Mouse (Mus musculus): ENCODE data around the gene Cd2ap. TPM values are rescaled to one million over a fixed set of nuclear protein-coding genes. Genes with fewer than 3 reads are reported as not detected.

Cd2ap gene
- polyA plus RNA-seq, 1 experiment, result 14.1 TPM

DNA sequence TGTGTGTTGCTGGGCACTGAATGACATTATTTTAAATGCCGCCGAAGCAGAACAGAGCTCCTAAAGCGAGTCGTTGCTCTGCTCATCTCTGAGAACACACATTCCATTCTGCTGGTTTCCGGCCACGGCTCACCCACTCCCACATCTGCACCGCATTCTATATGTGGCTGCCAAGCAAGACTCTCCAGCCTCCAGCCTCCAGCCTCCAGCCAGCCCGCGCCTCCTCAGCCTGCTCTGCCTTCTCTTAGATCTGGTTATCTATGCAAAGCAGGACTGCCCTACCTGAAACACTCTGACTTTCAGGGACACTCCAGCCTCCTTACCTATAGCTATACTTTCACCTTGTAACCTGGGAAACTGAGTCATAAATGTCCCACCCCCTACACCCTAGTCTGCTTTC lies 6.8 kb upstream of the Cd2ap start:
- Histone ChIP-seq H3K4me3 (ENCODE audit: insufficient read depth, low read depth, low read length) (no peak overlapping the region), H3K27ac (replicated peaks; ENCODE audit: low read depth, low read length) (no peak overlapping the region; the same call in 1 of the 2 replicates), H3K4me1 (ENCODE audit: control insufficient read depth, insufficient read depth, insufficient read length, low read length) (no peaks in the 10 kb centered on the region)

DNA sequence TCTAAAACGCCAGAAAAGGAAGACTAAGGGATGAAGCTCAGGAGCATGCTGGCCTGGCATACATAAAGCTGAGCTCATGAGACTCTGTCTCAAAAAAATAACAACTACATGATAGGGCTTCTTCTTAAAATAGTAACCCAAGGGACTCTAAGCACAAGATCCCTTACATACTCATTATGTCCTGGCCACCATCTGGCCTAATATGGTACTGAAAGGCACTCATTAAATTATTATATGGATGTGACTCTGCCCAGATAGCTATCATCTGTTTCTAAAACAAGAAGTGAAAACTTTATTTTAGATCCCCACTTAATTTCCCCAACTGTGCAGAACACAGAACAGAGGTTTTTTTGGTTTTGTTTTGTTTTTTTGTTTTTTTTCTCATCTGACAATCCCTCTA lies 6.4 kb upstream of the Cd2ap start:
- Histone ChIP-seq H3K27ac (replicated peaks; ENCODE audit: low read depth, low read length) (no peak overlapping the region; the same call in 1 of the 2 replicates), H3K4me1 (ENCODE audit: control insufficient read depth, insufficient read depth, insufficient read length, low read length) (no peaks in the 10 kb centered on the region), H3K4me3 (ENCODE audit: insufficient read depth, low read depth, low read length) (no peak overlapping the region)

DNA sequence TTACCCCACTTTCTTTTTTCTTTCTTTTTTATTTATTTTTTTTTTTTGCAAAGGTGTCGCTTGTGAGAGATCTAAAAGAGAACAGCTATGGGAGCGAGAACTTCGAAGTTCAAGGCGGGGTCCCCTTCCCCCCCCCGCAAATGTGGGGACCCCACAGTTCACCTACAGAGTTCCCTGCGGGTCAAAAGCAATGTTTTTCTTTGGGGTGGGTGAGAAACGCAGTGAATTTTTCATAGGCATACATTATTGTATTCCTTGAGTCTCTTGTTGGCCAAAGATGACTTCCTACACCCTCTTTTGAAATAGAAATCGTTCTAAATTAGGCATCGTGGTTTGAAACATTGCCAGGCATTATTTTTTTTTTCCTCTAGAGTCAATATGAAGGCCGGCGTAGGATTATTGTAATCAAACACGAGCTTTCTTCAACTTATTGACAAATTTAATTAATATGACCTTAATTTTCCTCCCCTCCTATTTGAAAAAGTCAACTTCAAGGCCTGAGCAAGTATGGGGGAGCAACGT lies 500 bp upstream of the Cd2ap start:
- Histone ChIP-seq H3K27ac (replicated peaks; ENCODE audit: low read depth, low read length) (no peak overlapping the region), H3K4me3 (ENCODE audit: insufficient read depth, low read depth, low read length) (peak overlapping the region; percentile 91), H3K4me1 (ENCODE audit: control insufficient read depth, insufficient read depth, insufficient read length, low read length) (peaks cover 3% of the 10 kb centered on the region; the same call in 1 of the 2 replicates)

DNA sequence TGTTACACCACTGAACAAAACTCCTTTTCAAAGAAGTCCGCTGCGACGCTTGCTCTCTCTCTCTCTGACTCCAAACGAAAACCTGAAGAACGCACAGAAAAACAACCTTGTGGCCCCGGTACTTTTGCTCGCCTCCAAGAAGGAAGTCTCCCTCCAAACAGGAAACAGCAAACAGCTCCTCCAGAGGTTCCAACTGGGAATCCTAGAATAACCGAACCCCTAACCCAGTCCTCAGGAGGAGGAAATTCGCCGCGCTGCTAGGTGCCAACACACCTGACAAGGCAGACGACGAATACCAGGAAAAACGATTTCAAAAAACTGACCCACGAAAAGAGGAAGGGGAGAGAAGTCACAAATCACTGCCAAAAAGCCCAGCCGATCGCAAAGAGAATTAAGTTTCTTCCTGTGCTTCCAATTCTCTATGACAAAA lies 879 bp downstream of the Cd2ap start:
- Histone ChIP-seq H3K27ac (replicated peaks; ENCODE audit: low read depth, low read length) (peak overlapping the region; percentile 35), H3K4me1 (ENCODE audit: control insufficient read depth, insufficient read depth, insufficient read length, low read length) (peaks cover 5% of the 10 kb centered on the region), H3K4me3 (ENCODE audit: insufficient read depth, low read depth, low read length) (peak overlapping the region; percentile 91)

DNA sequence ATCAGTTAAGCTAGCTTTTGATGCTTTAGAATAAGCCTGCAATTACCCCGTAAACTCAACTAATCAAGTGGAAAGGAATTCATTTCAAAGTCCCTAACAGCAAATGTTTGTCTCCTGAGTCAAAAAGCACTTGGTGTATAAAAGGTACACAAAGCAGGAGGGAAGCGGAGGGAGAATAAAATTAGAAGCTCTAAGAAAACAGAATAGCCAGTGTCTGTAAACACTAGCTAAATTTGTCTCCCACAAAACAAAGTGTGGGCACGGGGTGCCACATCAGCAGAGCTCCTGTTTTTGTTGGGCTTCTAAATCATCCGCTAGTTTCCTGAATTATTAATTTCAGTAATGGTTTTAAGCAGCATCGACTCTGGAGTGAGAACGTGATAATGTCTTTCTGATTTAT lies 1.4 kb downstream of the Cd2ap start:
- Histone ChIP-seq H3K27ac (replicated peaks; ENCODE audit: low read depth, low read length) (no peak overlapping the region), H3K4me3 (ENCODE audit: insufficient read depth, low read depth, low read length) (peak overlapping the region; percentile 40)

DNA sequence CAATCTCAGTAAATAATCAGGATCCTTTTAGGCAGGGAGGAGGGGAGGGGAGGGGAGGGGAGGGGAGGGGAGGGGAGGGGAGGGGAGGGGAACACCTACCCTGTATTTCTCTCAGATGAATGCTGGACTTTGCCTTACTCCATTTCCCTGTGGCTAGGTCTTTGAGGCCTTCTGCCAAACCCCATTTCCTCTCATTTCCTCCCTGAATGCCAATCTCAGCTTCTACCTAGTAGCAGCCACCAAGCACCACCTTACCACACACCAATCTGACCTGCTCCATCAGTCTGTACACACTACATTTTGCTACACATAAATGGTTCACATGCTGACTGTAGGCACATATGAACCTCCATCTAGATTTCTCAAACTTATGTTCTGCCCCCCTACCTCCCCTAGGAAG lies 6.0 kb downstream of the Cd2ap start:
- Histone ChIP-seq H3K4me3 (ENCODE audit: insufficient read depth, low read depth, low read length) (no peak overlapping the region), H3K27ac (replicated peaks; ENCODE audit: low read depth, low read length) (no peak overlapping the region), H3K4me1 (ENCODE audit: control insufficient read depth, insufficient read depth, insufficient read length, low read length) (peaks cover 9% of the 10 kb centered on the region)

More for the DNA sequence above, 1.4 kb downstream of the Cd2ap start:
- peaks cover 7% of the 10 kb centered on the region for H3K4me1 ChIP-seq (ENCODE audit: control insufficient read depth, insufficient read depth, insufficient read length, low read length)

DNA sequence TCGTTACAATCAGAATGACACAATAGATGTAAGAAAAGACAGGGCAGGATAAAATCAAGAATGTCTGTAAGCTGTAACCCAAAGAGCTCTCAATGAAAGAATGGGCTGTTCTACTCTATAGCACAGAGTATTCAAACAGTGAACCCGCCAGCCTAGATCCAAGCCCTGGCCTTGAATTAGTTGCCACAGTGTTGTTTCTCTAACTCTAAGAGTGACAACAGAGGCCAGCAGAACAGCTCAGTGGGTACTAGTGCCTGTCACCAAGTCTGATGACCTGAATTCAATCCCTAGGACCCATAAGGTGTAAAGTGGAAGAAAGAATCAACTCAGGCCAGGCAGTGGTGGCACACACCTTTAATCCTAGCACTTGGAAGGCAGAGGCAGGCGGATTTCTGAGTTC lies 13.3 kb downstream of the Cd2ap start:
- Histone ChIP-seq H3K4me3 (ENCODE audit: insufficient read depth, low read depth, low read length) (no peak overlapping the region), H3K4me1 (ENCODE audit: control insufficient read depth, insufficient read depth, insufficient read length, low read length) (no peaks in the 10 kb centered on the region), H3K27ac (replicated peaks; ENCODE audit: low read depth, low read length) (no peak overlapping the region)

DNA sequence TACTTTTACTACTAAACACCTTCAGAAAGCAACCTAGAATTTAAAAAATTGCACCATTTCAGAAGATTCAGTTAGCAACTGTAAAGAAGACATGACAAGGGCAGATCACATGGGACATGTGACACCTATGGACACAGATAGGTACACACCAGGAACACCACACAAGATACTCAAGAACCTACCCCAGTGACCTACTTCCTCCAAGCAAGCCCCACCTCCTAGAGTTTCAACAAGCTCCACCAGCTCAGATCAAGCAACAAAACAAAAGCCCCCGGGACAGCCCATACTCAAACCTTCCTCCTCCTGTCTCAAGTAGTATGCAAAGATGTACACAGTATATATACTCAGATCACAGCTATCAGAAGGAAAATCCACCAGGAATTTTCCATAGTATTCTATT lies 16.1 kb downstream of the Cd2ap start:
- no peak overlapping the region for H3K4me3 ChIP-seq (ENCODE audit: insufficient read depth, low read depth, low read length)
- no peaks in the 10 kb centered on the region; the same call in 1 of the 2 replicates for H3K4me1 ChIP-seq (ENCODE audit: control insufficient read depth, insufficient read depth, insufficient read length, low read length)
- H3K27ac ChIP-seq (replicated peaks; ENCODE audit: low read depth, low read length), result no peak overlapping the region

DNA sequence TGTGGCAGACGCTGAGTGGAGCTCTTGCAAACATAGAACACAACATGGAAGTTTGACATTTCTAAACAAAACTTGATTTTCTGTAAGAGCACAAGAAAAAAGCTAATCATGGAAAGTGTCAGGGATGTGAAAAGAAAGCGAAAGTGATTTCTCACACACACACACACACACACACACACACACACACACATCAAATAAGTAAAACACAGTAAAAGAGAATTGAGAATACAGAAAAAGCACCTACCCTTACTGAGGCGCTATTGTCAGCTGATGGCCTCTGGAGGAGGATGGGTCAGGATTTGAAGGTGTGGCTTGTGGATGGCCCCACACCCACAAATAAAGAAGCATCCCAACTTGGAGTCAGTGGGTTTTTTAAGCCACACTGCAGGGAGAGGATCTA lies 19.0 kb downstream of the Cd2ap start:
- Histone ChIP-seq H3K4me3 (ENCODE audit: insufficient read depth, low read depth, low read length) (no peak overlapping the region), H3K4me1 (ENCODE audit: control insufficient read depth, insufficient read depth, insufficient read length, low read length) (no peaks in the 10 kb centered on the region; the same call in 1 of the 2 replicates), H3K27ac (replicated peaks; ENCODE audit: low read depth, low read length) (no peak overlapping the region)

DNA sequence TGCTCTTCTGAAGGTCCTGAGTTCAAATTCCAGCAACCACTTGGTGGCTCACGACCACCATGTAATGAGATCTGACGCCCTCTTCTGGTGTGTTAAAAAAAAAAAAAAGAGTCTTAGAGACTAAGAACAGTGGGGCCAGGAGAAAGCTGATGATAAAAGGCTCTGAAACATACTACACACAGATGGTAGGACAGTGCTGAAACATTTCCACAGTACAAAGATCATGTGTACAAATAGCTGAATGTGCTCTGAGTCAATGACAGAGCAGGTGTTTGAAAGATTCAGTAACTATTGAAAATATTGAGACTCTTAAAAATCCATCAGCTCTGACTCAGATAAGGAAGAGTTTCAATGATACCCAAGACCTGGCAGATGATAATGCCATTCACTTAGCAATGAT lies 29.4 kb downstream of the Cd2ap start:
- no peaks in the 10 kb centered on the region for H3K4me1 ChIP-seq (ENCODE audit: control insufficient read depth, insufficient read depth, insufficient read length, low read length)
- no peak overlapping the region for H3K4me3 ChIP-seq (ENCODE audit: insufficient read depth, low read depth, low read length)
- no peak overlapping the region for H3K27ac ChIP-seq (replicated peaks; ENCODE audit: low read depth, low read length)

DNA sequence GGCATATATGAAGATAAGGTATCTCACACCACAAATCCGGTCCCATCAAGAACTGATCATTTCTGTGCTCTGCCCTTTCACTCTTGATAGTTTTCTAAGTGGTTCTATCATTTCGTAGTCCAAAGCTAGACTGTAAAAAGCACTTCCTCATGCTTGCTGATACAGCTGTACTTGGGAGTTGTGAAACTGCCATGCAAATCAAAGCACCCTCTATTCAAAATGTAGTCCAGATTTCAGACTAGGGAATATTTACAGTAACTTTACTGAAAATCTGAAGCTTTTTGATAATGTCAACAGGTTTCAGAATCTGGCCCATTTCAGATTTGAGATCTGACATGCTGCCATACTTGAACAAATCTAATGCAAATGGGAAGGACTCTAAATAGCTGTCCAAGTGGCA lies 39.3 kb downstream of the Cd2ap start:
- Histone ChIP-seq H3K27ac (replicated peaks; ENCODE audit: low read depth, low read length) (no peak overlapping the region), H3K4me1 (ENCODE audit: control insufficient read depth, insufficient read depth, insufficient read length, low read length) (no peaks in the 10 kb centered on the region), H3K4me3 (ENCODE audit: insufficient read depth, low read depth, low read length) (no peak overlapping the region)

DNA sequence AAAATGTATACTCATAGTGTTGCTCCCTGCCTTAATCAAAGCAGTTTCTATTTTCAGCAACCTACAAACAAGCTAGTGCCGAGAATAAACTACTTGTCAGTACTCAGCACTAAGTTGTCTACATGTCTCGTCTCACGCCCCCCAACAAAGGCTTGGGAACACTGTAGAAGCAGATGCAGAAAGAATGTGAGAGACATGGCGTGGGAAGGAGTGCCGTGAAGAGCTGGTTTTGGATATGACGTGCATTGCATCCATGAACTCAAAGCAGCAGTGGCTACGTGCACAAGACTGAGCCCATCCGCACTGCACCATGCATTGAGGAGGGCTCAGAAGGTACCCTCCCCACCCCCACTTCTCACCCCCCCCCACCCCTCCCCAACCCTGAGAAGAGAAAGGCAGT lies 53.7 kb downstream of the Cd2ap start:
- H3K27ac ChIP-seq (replicated peaks; ENCODE audit: low read depth, low read length), result no peak overlapping the region
- H3K4me3 ChIP-seq (ENCODE audit: insufficient read depth, low read depth, low read length), result no peak overlapping the region
- H3K4me1 ChIP-seq (ENCODE audit: control insufficient read depth, insufficient read depth, insufficient read length, low read length), result no peaks in the 10 kb centered on the region

DNA sequence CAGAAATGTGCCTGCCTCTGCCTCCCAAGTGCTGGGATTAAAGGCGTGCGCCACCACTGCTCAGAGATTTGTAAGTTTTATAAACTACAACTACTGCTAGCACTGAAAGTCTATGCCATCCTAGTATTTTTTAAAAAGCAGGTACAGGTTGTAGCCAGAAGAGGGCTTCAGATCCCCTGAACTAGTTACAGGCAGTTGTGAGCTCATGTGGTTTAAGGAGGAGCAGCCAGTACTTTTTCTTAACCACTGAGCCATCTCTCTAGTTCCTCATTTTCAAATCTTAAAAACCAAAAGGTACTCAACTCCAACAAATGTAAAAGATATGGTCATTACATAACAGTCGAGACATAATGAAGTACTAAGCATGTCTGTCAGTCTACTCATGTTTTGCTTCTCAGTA lies 61.1 kb downstream of the Cd2ap start:
- Histone ChIP-seq H3K27ac (replicated peaks; ENCODE audit: low read depth, low read length) (no peak overlapping the region), H3K4me1 (ENCODE audit: control insufficient read depth, insufficient read depth, insufficient read length, low read length) (no peaks in the 10 kb centered on the region), H3K4me3 (ENCODE audit: insufficient read depth, low read depth, low read length) (no peak overlapping the region)

DNA sequence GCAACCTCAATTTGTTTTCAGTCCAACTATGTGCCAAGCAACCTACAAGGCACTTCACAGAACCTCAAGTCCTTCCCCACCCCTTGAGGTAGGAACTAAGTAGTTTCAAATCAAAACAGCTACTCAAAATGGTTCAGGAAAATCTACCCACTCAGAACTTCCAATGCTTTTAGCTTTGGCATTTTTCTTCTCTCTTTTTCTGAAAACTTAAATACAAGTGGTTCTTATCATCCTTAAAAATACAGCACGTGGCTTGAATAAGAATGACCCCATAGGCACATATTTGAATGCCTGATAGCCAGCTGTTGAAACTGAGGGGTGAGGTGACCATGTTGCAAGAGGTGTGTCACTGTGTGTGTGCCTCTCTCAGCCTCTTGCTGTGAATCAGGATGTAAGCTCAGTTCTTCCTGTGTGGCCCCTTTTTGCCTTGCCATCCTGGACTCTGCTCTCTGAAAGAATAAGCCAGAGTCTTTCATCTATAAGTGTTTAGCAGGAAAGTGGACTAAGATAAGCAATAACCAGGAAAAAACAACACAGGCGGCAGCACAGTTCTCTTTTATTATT lies 84.0 kb downstream of the Cd2ap start:
- H3K27ac ChIP-seq (replicated peaks; ENCODE audit: low read depth, low read length), result no peak overlapping the region
- no peak overlapping the region for H3K4me3 ChIP-seq (ENCODE audit: insufficient read depth, low read depth, low read length)
- no peaks in the 10 kb centered on the region for H3K4me1 ChIP-seq (ENCODE audit: control insufficient read depth, insufficient read depth, insufficient read length, low read length)

DNA sequence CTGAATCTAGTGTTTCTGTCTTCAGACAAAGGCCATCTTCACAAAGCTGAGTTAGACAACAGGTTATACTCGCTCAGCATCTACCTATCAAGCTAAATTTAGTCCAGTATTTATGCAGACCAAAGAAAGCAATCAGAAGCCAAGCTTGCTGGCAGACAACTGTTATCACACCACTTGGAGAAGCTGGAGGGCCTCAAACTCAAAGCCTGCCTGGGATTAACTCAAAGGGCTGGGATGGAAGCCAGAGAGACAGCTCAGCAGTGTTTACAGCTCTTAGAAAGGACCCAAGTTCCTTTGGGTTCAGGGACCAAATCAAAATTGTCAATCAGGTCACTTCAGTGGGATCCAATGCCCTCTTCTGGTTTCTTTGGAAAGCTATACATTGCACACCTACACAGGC lies 85.7 kb downstream of the Cd2ap start:
- no peaks in the 10 kb centered on the region for H3K4me1 ChIP-seq (ENCODE audit: control insufficient read depth, insufficient read depth, insufficient read length, low read length)
- no peak overlapping the region for H3K4me3 ChIP-seq (ENCODE audit: insufficient read depth, low read depth, low read length)
- no peak overlapping the region for H3K27ac ChIP-seq (replicated peaks; ENCODE audit: low read depth, low read length)

DNA sequence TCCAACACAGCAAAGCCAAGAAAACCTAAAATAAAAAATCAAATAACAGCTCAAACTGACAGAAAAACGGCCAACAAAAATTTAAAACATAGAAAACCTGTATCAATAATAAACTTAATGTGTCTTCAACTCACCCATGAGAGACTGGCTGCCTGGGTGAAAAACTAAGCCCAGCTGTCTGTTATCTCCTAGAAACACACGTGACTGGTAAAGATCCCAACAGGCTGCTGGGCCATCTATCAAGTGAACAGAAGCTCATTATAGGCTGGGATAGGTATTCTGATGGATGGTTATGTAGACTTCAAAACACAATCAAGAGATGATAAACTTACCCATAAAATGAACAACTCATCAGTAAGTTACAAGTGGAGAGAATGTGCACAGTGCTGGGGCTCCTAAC lies 86.7 kb downstream of the Cd2ap start:
- Histone ChIP-seq H3K4me1 (ENCODE audit: control insufficient read depth, insufficient read depth, insufficient read length, low read length) (no peaks in the 10 kb centered on the region), H3K4me3 (ENCODE audit: insufficient read depth, low read depth, low read length) (no peak overlapping the region), H3K27ac (replicated peaks; ENCODE audit: low read depth, low read length) (no peak overlapping the region)
